Mouse (Mus musculus) stomach, embryonic 14.5 days (tissue): ENCODE results near the gene 4933427I04Rik. TPM values are rescaled to one million over a fixed set of nuclear protein-coding genes. Genes with fewer than 3 reads are reported as not detected.

Experiments used
- ATAC-seq: fragments of 200-750 bp; cut with Nextera tagmentation; 2 replicates; pipeline ENCODE4 v1.8.0; 2017; ENCODE audit warnings: low read depth, moderate TSS enrichment; ENCODE audit not compliant: insufficient number of reproducible peaks, insufficient read depth, low FRiP score
- H3K27ac ChIP-seq: fragments of 300-500 bp; sonication (generic); 2 replicates; pipeline ENCODE4 v1.5.1; 2014; ENCODE audit warnings: mild to moderate bottlenecking, low read length, moderate library complexity, mixed read lengths
- H3K27me3 ChIP-seq: fragments of 300-500 bp; sonication (generic); 2 replicates; pipeline ENCODE4 v1.6.1; 2014; ENCODE audit warnings: low read length, control low read depth, mixed read lengths; ENCODE audit not compliant: control insufficient read depth, insufficient read depth
- H3K36me3 ChIP-seq: fragments of 300-500 bp; sonication (generic); 2 replicates; pipeline ENCODE4 v1.6.1; 2014; ENCODE audit warnings: mild to moderate bottlenecking, control low read depth, low read length, moderate library complexity, mixed read lengths; ENCODE audit not compliant: control insufficient read depth, insufficient read depth
- H3K4me1 ChIP-seq: fragments of 300-500 bp; sonication (generic); 2 replicates; pipeline ENCODE4 v1.6.1; 2014; ENCODE audit warnings: low read length, control low read depth, mixed read lengths; ENCODE audit not compliant: control insufficient read depth, insufficient read depth
- H3K4me2 ChIP-seq: fragments of 300-500 bp; sonication (generic); replicated peaks from 2 replicates; pipeline ENCODE4 v1.6.1; 2014; ENCODE audit warnings: low read depth, low read length, control low read depth
- H3K4me3 ChIP-seq: fragments of 300-500 bp; sonication (generic); 2 replicates; pipeline ENCODE4 v1.5.1; 2014; ENCODE audit warnings: low read depth, low read length, control low read depth
- H3K9ac ChIP-seq: fragments of 300-500 bp; sonication (generic); replicated peaks from 2 replicates; pipeline ENCODE4 v1.6.1; 2014; ENCODE audit warnings: low read depth, mild to moderate bottlenecking, control low read depth, low read length, moderate library complexity, mixed read lengths
- H3K9me3 ChIP-seq: fragments of 300-500 bp; sonication (generic); 2 replicates; pipeline ENCODE4 v1.6.1; 2016; ENCODE audit warnings: low read depth, low read length, control low read depth; ENCODE audit not compliant: control insufficient read depth
- WGBS: fragments of 180-500 bp; shearing (Covaris S2); extraction: QIAGEN DNeasy Blood & Tissue Kit; methylation state at CpG from one replicate; pipeline ENCODE4 v1.1.7; 2014; 5-methylcytosine and 5-hydroxymethylcytosine counted together
- polyA plus RNA-seq: library from polyadenylated mRNA; unstranded; fragments of >200 nt; fragmentation: Nextera tagmentation; extraction: Ambion mirVana; gene quantifications from 2 replicates; pipeline ENCODE4 v1.2.1, GENCODE M21; 2014

4933427I04Rik gene
- polyA plus RNA-seq = 0.14 TPM in 1 of 2 replicates, not detected in the other

DNA sequence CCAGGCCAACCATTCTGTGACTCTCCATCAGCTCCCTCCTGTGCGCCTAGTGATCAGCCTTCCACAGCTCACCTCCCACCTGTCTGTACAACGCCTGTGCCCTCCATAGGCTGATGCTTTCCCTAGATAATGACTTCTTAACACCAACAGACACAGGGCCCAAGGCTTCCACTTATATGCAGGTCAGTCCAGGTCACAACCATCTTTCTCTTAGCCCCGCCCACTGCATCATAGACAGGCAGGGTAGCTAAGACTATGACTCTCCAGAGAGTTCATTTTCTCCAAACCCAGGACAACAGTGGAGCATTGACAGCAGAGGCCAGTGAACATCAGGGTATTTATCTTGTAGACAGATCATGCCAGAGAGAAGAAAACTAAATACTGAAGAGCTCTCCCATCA lies at the start of gene 4933427I04Rik:
TSS of gene 4933427I04Rik (plus strand) at position 301 of the 400 bp plus-strand sequence.
- Histone ChIP-seq H3K4me3 (no peak within 1 kb of the TSS), H3K36me3 (no peaks in the 10 kb centered on the region), H3K4me2 (no peak within 1 kb of the TSS), H3K4me1 (no peaks in the 10 kb centered on the region), H3K27me3 (no peaks in the 10 kb centered on the region), H3K27ac (no peak within 1 kb of the TSS), H3K9ac (no peak within 1 kb of the TSS), H3K9me3 (no peaks in the 10 kb centered on the region)
- ATAC-seq = no peak
- 81% methylated on average over 3 of the region's 3 CpGs for WGBS

DNA sequence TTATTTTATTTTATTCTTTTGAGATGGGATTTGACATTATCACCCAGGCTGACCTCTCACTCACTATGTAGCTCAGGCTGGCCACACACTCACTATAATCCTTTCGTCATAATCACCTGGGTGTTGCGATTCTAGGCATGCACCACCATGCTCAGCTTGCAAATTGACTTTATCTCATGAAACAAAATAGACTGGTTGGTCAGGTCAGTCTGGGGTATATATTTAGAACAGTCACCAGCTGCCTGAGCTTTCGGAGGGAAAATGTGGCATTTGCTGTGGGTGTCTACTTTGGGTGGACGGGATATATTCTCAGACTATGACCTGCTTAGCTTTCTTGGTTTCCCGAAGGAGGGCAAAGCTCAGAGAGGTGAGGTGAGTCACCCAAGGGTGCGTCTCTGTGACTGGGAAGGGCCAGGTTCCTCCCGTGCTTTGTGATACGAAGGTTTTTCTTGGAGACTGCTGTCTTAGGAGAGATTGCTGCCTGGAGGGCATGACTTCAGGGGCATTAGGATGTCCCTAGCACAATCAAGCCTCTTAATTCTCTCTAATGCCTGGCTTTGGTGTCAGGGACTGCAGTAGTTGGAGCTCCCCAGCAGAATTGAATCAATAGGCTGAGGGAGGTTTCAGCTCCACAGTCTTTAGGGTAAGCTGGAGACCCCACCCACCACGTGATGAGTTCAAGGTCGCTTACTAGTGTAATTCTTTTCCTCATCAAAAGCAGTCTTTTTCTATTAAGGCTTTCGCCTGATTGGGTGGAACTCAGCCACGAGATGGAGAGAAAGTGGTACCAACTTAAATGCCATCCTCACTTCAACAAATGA lies 48.8 kb upstream of the 4933427I04Rik start:
- Histone ChIP-seq H3K4me3 (no peak overlapping the region), H3K4me2 (no peak overlapping the region), H3K27ac (no peak overlapping the region), H3K36me3 (no peaks in the 10 kb centered on the region), H3K27me3 (no peaks in the 10 kb centered on the region), H3K9ac (no peak overlapping the region), H3K4me1 (no peaks in the 10 kb centered on the region), H3K9me3 (no peaks in the 10 kb centered on the region)
- whole genome bisulfite sequencing = 80% methylated on average over 12 of the region's 12 CpGs
- ATAC-seq = no peak

DNA sequence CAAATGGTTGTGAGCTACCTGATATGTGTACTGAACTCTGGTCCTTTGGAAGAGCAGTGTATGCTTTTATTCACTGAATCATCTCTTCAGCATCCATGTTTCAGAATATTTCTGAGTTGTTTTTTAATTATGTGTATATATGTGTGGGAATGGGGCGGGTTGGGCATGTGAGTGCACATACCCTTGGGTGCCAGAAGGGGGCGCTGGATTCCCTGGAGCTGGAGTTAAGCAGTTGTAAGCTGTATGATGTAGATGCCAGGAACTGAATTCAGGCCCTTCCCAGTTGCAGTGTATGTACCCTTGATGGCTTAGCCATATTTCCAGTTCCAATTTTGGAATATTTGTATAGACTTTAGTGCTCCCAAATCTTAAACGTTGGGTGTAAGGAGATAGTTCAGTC lies 47.0 kb upstream of the 4933427I04Rik start:
- H3K27ac ChIP-seq = no peak overlapping the region
- 81% methylated on average over 3 of the region's 3 CpGs for WGBS
- H3K4me2 ChIP-seq = no peak overlapping the region
- H3K9ac ChIP-seq = no peak overlapping the region
- no peaks in the 10 kb centered on the region for H3K27me3 ChIP-seq
- H3K4me1 ChIP-seq = no peaks in the 10 kb centered on the region
- H3K36me3 ChIP-seq = no peaks in the 10 kb centered on the region
- H3K9me3 ChIP-seq = no peaks in the 10 kb centered on the region
- no peak for ATAC-seq
- H3K4me3 ChIP-seq = no peak overlapping the region

DNA sequence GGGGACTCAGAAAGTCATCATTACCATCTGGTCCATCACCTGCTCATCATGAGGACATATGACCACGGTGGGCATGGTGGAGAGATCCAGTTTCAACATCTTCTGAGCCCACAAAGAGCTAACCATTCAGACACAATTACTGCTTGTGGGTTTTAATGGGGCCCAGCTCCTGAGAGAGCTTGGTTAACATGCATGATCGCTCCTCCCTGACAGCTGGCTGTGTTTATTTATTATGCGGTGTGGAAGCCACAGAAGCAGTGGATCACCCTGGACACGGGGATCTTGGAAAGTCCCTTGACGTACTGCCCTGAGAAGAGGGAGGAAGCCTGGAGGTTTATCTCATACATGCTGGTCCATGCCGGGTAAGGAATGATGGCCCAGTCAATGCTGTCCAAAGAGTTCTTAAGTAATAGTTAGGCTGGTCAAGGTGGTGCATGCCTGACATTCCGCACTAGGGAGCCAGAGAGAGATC lies 45.4 kb upstream of the 4933427I04Rik start:
- Histone ChIP-seq H3K27ac (no peak overlapping the region), H3K4me2 (no peak overlapping the region), H3K4me1 (no peaks in the 10 kb centered on the region), H3K4me3 (no peak overlapping the region), H3K36me3 (no peaks in the 10 kb centered on the region), H3K9ac (no peak overlapping the region), H3K27me3 (no peaks in the 10 kb centered on the region), H3K9me3 (no peaks in the 10 kb centered on the region)
- WGBS = 63% methylated on average over 7 of the region's 7 CpGs
- no peak for ATAC-seq

DNA sequence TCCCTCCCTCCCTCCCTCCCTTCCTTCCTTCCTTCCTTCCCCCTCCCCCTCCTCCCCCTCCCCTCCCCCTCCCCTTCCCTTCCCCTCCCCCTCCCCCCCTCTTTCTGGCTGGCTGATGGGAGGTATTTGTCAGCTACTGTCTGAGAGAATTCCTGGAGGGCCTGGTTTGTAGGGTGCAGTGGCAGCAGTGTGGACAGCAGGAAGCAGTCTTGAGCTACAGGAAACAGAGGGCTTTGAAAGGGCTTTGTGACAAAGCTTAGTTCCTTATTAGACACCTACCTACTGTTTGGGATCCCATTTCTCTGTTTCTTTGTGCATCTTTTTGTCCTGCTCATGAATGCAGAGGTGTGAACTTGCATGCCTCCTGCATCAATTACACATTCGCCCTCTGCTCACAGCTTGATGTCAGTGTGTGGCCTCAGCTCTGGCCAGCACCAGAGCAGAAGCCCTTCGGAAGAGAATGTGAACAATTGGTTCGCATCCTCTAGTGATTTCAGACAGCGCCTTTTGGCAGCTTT lies 40.3 kb upstream of the 4933427I04Rik start:
- Histone ChIP-seq H3K4me1 (no peaks in the 10 kb centered on the region), H3K9ac (no peak overlapping the region), H3K9me3 (no peaks in the 10 kb centered on the region), H3K36me3 (no peaks in the 10 kb centered on the region), H3K4me3 (no peak overlapping the region), H3K27ac (no peak overlapping the region), H3K4me2 (no peak overlapping the region), H3K27me3 (no peaks in the 10 kb centered on the region)
- WGBS = 53% methylated on average over 4 of the region's 4 CpGs
- ATAC-seq = no peak

DNA sequence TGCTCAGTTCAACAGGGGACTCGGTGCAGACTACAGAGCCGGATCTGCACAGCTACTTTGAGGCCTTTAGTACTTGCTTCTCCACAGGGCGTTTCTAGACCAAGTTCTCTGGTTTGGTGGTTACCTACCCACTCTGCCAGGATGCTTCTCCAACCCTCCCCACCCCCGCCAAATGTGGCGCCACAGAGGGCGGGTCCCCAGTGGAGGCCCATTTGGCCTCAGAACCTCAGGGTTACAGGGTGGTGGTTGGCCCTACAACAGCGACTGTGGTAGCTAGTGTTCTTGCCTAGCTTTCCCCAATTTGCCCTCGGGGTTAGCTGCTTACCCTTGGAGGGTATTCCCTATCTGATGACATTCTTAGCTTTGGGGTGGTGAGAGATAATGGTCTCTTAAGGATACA lies 17.4 kb upstream of the 4933427I04Rik start:
- no peaks in the 10 kb centered on the region for H3K36me3 ChIP-seq
- 83% methylated on average over 8 of the region's 8 CpGs for WGBS

DNA sequence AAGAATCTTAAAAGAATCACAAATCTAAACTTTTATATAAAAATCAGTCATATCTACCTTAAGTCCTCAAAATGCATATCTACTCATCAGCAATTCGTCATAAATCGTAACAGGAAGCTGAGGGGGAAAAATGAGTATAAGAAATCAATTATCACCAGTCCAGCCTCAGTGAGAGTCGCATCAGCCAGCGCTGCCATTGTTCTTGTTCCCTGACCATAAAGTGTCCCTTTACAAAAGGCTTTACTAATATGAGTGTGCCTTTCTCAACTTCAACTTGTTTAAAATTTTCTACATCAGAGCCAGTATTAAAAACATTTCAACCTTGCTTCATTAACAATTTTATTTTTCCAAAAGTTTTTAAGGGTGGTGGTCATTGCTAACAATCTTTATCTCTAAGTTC lies 2.6 kb upstream of the 4933427I04Rik start:
- H3K9me3 ChIP-seq = no peaks in the 10 kb centered on the region
- no peaks in the 10 kb centered on the region for H3K4me1 ChIP-seq
- no peaks in the 10 kb centered on the region for H3K27me3 ChIP-seq
- no peak overlapping the region for H3K4me2 ChIP-seq
- ATAC-seq = no peak
- H3K36me3 ChIP-seq = no peaks in the 10 kb centered on the region
- no peak overlapping the region for H3K27ac ChIP-seq
- H3K4me3 ChIP-seq = no peak overlapping the region
- H3K9ac ChIP-seq = no peak overlapping the region
- 75% methylated on average over 4 of the region's 4 CpGs for WGBS

More for the DNA sequence above, 17.4 kb upstream of the 4933427I04Rik start:
- ATAC-seq = no peak
- no peak overlapping the region for H3K4me3 ChIP-seq
- no peak overlapping the region for H3K27ac ChIP-seq
- H3K9ac ChIP-seq = no peak overlapping the region
- H3K4me2 ChIP-seq = no peak overlapping the region
- no peaks in the 10 kb centered on the region for H3K9me3 ChIP-seq
- H3K27me3 ChIP-seq = no peaks in the 10 kb centered on the region
- no peaks in the 10 kb centered on the region for H3K4me1 ChIP-seq

DNA sequence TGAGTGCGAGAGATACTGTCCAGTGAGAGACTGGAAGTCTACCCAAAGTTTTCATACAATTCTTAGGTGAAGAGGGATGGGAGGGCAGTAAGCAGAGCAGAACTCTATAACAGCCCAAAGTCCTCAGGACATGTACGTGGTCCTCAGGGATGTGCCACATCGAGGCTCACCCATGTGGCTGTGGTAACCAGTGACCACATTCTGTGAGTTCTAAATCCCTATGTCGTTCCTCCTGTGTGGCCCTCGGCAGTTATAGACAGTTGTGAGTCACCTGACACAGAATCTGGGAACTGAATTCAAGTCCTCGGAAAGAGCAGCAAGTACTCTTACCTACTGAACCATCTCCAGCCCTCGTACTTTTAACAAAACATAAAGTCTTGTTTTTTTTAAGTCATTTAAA lies 1.4 kb upstream of the 4933427I04Rik start:
- no peak overlapping the region for H3K9ac ChIP-seq
- H3K9me3 ChIP-seq = no peaks in the 10 kb centered on the region
- H3K36me3 ChIP-seq = no peaks in the 10 kb centered on the region
- H3K4me1 ChIP-seq = no peaks in the 10 kb centered on the region
- whole genome bisulfite sequencing = 87% methylated on average over 7 of the region's 7 CpGs
- H3K4me2 ChIP-seq = no peak overlapping the region
- H3K27me3 ChIP-seq = no peaks in the 10 kb centered on the region
- ATAC-seq = no peak
- H3K4me3 ChIP-seq = no peak overlapping the region
- no peak overlapping the region for H3K27ac ChIP-seq
